Comparison of ENCODE assay signal across 9 mouse cellular contexts in genomic region chr17:14232629-14233028, GRCm38 (mm10). TPM values are rescaled to one million over a fixed set of nuclear protein-coding genes. Genes with fewer than 3 reads are reported as not detected.
DNase-seq lines count a peak whose midpoint lies in the region; ATAC-seq and TF ChIP-seq lines count a peak whose summit lies in the region.
"Had no signal": no experiment of that assay in that cellular context is flagged by ENCODE, and none has a peak within 500 bp of the region (broad histone marks: within the 10 kb centered on the region; RNA-seq: fewer than 3 reads in every experiment).

No protein-coding gene starts in this region.

- H3K27ac ChIP-seq in left cerebral cortex, adult 2 months: no peak overlapping the region
- no peak overlapping the region for H3K27ac ChIP-seq in midbrain, embryonic 13.5 days
- peak overlapping the region; percentile 26; the same call in 1 of the 2 replicates for H3K27ac ChIP-seq in stomach, embryonic 15.5 days
- H3K27ac ChIP-seq: liver, embryonic 15.5 days had no signal

- TF ChIP-seq CTCF in left cerebral cortex, adult 2 months (IDR thresholded peaks at IDR 0.05): peak; percentile 82

- peak; percentile 56 to 88 for DNase-seq in adrenal gland, adult (ENCODE audit: inconsistent age in 2 of 2, low spot score in 1 of 2)
- peak; percentile 47 for DNase-seq in cerebellum, adult 8-10 months
- DNase-seq in frontal cortex, postnatal 36 days (ENCODE audit: low spot score in 2 of 2): peak; percentile 82 to 87
- peak; percentile 72 for DNase-seq in hindlimb bud, embryonic 11.5 days (ENCODE audit: extremely low spot score, low read depth, low spot score)
- DNase-seq in left cerebral cortex, adult 2 months (ENCODE audit: extremely low spot score in 1 of 2, low spot score in 2 of 2): peak; percentile 72 to 86

- no peaks in the 10 kb centered on the region for H3K27me3 ChIP-seq in midbrain, embryonic 13.5 days
- no peaks in the 10 kb centered on the region for H3K27me3 ChIP-seq in stomach, embryonic 15.5 days (replicated peaks)

- ATAC-seq in midbrain, embryonic 13.5 days: peak; percentile 62
- no peak for ATAC-seq in stomach, embryonic 15.5 days (ENCODE audit: insufficient read depth, low FRiP score, low read depth)
- ATAC-seq in erythroid progenitor cell, adult 5-6 weeks (replicated peaks; ENCODE audit: low FRiP score, poor library complexity, severe bottlenecking): no peak

- H3K9me3 ChIP-seq in midbrain, embryonic 13.5 days: no peaks in the 10 kb centered on the region
- no peaks in the 10 kb centered on the region for H3K9me3 ChIP-seq in stomach, embryonic 15.5 days
- H3K9me3 ChIP-seq: liver, embryonic 15.5 days had no signal

- H3K4me3 ChIP-seq in left cerebral cortex, adult 2 months: no peak overlapping the region
- no peak overlapping the region for H3K4me3 ChIP-seq in midbrain, embryonic 13.5 days (replicated peaks)
- H3K4me3 ChIP-seq in stomach, embryonic 15.5 days (replicated peaks): no peak overlapping the region
- H3K4me3 ChIP-seq: liver, embryonic 15.5 days had no signal

- H3K9ac ChIP-seq in midbrain, embryonic 13.5 days (replicated peaks): no peak overlapping the region
- no peak overlapping the region for H3K9ac ChIP-seq in stomach, embryonic 15.5 days
- H3K9ac ChIP-seq: liver, embryonic 15.5 days had no signal

- no peaks in the 10 kb centered on the region; the same call in 1 of the 2 replicates for H3K4me1 ChIP-seq in midbrain, embryonic 13.5 days (replicated peaks)
- peaks cover 21% of the 10 kb centered on the region; the same call in 1 of the 2 replicates for H3K4me1 ChIP-seq in stomach, embryonic 15.5 days
- H3K4me1 ChIP-seq: liver, embryonic 15.5 days had no signal

- no peak overlapping the region for H3K4me2 ChIP-seq in midbrain, embryonic 13.5 days (replicated peaks)
- H3K4me2 ChIP-seq in stomach, embryonic 15.5 days: no peak overlapping the region
- H3K4me2 ChIP-seq: liver, embryonic 15.5 days had no signal

- no peaks in the 10 kb centered on the region for H3K36me3 ChIP-seq in midbrain, embryonic 13.5 days
- H3K36me3 ChIP-seq in stomach, embryonic 15.5 days: no peaks in the 10 kb centered on the region
- H3K36me3 ChIP-seq: liver, embryonic 15.5 days had no signal

- WGBS in midbrain, embryonic 13.5 days: 59% methylated on average over 3 of the region's 3 CpGs
- WGBS in stomach, embryonic 15.5 days: 43% methylated on average over 3 of the region's 3 CpGs

- intact Hi-C loops in left cerebral cortex, adult 2 months (cut with DNase I): loop anchor here (1.0 to 2.0 kb wide), 4 partner anchors 56 to 672 kb away; no protein-coding TSS in a partner anchor

RNA-seq across cellular contexts. Expression of gene Dact2, which starts 28.5 kb away (rescaled TPM):
- total RNA-seq in left cerebral cortex, adult 2 months (2021): 100 to 1,000 TPM in 1 of 2 experiments, 10 to 100 TPM in 1; 58.6 to 100 TPM
- 0.66 and 0.94 TPM in 2 replicates for polyA plus RNA-seq in midbrain, embryonic 13.5 days (2015; fragmentation: Nextera tagmentation; extraction: Ambion mirVana)
- polyA plus RNA-seq in stomach, embryonic 15.5 days (2015; fragmentation: Nextera tagmentation; extraction: Ambion mirVana): 5.2 and 7.1 TPM in 2 replicates
- total RNA-seq in erythroid progenitor cell, adult 5-6 weeks (2015; ENCODE audit: low replicate concordance): not detected in 2 replicates
- total RNA-seq in erythroid progenitor cell, adult 5-6 weeks (2017; ENCODE audit: low replicate concordance): not detected in 2 replicates

RNA-seq across cellular contexts. Expression of gene Smoc2, which starts 46.7 kb away (rescaled TPM):
- total RNA-seq in left cerebral cortex, adult 2 months (2021): 10 to 100 TPM; 13.2 to 13.7 TPM
- 1.5 and 1.6 TPM in 2 replicates for polyA plus RNA-seq in midbrain, embryonic 13.5 days (2015; fragmentation: Nextera tagmentation; extraction: Ambion mirVana)
- 121 TPM in 2 replicates for polyA plus RNA-seq in stomach, embryonic 15.5 days (2015; fragmentation: Nextera tagmentation; extraction: Ambion mirVana)
- total RNA-seq in erythroid progenitor cell, adult 5-6 weeks (2015; ENCODE audit: low replicate concordance): not detected in 2 replicates
- 0.39 TPM in 1 of 2 replicates, not detected in the other for total RNA-seq in erythroid progenitor cell, adult 5-6 weeks (2017; ENCODE audit: low replicate concordance)

Comparison
In these comparisons a context has a peak if more than half of its experiments do, and no peak if none do; other contexts are left out.
1. RNA of gene Dact2, which starts 28.5 kb away (total RNA-seq): 58.6 to 100 TPM in left cerebral cortex, adult 2 months; not detected in erythroid progenitor cell, adult 5-6 weeks; every median in the first group is over 10 times any median in the second.
2. RNA of gene Smoc2, which starts 46.7 kb away (total RNA-seq): 13.2 to 13.7 TPM in left cerebral cortex, adult 2 months; 0.39 TPM in erythroid progenitor cell, adult 5-6 weeks; every median in the first group is over 10 times any median in the second.
3. Peak in every context shown above with its lines, with median percentiles within 50 percentile points of each other: DNase-seq.